Mouse (Mus musculus) kidney, adult 11 months (tissue): Measurements from ENCODE around the gene Srsf1.

Experiments
- DNase-seq: peaks from one replicate; pipeline ENCODE4 v3.0.0; 2022

Gene Srsf1

DNA sequence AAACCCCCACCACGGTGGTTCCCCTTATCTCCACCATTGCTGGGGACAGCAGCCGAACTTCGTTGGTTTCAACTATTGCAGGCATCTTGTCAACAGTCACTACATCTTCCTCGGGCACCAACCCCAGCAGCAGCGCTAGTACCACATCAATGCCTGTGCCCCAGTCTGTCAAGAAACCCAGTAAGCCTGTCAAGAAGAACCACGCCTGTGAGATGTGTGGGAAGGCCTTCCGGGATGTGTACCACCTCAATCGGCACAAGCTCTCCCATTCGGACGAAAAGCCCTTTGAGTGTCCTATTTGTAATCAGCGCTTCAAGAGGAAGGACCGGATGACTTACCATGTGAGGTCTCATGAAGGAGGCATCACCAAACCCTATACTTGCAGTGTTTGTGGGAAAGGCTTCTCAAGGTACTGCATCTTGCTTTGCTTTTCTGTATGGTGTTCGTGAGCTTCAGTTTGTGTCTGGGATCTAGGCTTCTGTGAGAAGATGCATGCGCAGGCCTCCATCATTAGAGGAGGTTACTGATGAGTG, 26.2 kb downstream of the Srsf1 start:
- no peak for DNase-seq

GRCm38 (mm10) chr11:88075701-88076100, 28.5 kb downstream of the Srsf1 start:
- no peak for DNase-seq

- DNase-seq = no peak
These were observed 29.2 kb downstream of the Srsf1 start for GRCm38 (mm10) chr11:88076394-88076793.

- no peak for DNase-seq
These were observed 36.5 kb downstream of the Srsf1 start for GRCm38 (mm10) chr11:88083699-88084098.

- peak; percentile 85 for DNase-seq
These were observed 39.8 kb downstream of the Srsf1 start for GRCm38 (mm10) chr11:88086737-88087627.

GRCm38 (mm10) chr11:88089150-88089549, 42.0 kb downstream of the Srsf1 start:
- no peak for DNase-seq

DNA sequence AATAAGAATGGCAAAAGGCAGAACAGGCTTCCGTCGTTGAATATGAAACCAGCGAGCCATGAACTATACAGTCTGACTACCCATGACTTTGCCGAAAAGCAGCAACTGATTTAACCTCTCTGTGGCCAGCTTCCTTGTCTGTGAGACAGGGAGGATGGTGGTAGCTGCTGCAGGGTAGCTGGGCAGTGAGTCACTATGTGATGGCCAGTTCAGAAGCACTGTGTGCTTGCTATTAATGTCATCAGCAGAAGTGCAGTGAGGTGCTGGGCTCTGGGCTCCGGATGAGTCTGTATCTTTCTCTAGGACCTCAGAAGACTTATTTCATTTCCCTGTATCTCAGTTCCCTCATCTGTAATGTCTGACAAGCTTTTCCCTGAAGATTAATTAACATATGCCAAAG, 43.1 kb downstream of the Srsf1 start:
- DNase-seq = no peak

- no peak for DNase-seq
These were observed 44.8 kb downstream of the Srsf1 start for GRCm38 (mm10) chr11:88091949-88092348.

- DNase-seq = no peak
These were observed 50.0 kb downstream of the Srsf1 start for GRCm38 (mm10) chr11:88097173-88097572.

- no peak for DNase-seq
These were observed 51.0 kb downstream of the Srsf1 start, which contains the start of gene Cuedc1 for GRCm38 (mm10) chr11:88098021-88098729. TSS of gene Cuedc1 (plus strand) at chr11:88098058.

- DNase-seq = peak; percentile 66
These were observed 51.8 kb downstream of the Srsf1 start for GRCm38 (mm10) chr11:88098787-88099598.

- DNase-seq = peak; percentile 76
These were observed 52.4 kb downstream of the Srsf1 start for GRCm38 (mm10) chr11:88099599-88100023.

- DNase-seq = no peak
These were observed 53.0 kb downstream of the Srsf1 start for GRCm38 (mm10) chr11:88100170-88100569.
